Comparison of ENCODE assay signal across 9 mouse cellular contexts in the genomic region with DNA sequence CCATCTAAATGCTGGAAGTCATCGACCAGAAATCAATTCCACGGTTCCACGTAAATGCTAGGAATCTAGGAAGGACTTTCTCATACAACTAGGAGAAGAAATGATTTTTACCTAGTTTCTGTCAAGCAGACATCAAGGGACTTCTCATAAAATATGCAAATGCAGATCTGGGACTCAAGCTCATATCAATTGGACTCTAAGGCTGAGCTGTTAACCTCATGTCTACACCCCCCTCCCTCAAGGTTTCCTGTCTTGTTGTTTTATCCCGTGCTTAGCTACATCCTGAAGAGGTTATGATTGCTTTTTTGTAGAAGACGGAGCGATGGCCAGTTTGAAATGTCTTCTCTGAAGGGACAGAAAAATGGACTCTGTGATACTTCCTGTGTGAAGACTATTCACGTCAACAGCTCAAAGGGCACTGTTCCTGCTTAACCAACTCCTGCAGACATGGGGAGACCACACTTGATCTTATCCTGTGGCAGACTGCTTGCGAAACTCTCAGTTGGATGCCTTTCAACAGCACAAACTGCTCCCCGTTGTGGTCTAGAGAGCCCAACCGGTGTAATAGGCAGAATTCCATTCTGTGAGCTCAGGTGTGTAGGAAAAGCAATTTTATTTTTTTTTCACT.
A peak's percentile ranks its signal among the peaks of the same experiment; 100 is the strongest.
DNase-seq lines count a peak whose midpoint lies in the region; ATAC-seq and TF ChIP-seq lines count a peak whose summit lies in the region.
"Had no signal": no experiment of that assay in that cellular context is flagged by ENCODE, and none has a peak within 500 bp of the region (broad histone marks: within the 10 kb centered on the region; RNA-seq: fewer than 3 reads in every experiment).

No protein-coding gene starts in this region.

- no peaks in the 10 kb centered on the region for H3K79me2 ChIP-seq in liver, adult 2 months (ENCODE audit: control insufficient read depth, insufficient read depth, low read length)

- no peak overlapping the region for H3K9ac ChIP-seq in liver, adult 2 months (ENCODE audit: low read depth, low read length)
- H3K9ac ChIP-seq in liver, embryonic 12.5 days, result no peak overlapping the region
- H3K9ac ChIP-seq in forebrain, embryonic 11.5 days (ENCODE audit: low read length), result no peak overlapping the region
- H3K9ac ChIP-seq: embryonic facial prominence, embryonic 13.5 days; hindbrain, embryonic 15.5 days had no signal

- DNase-seq in liver, adult 2 months (ENCODE audit: extremely low read depth, low read depth, low spot score), result peak; percentile 81
- DNase-seq in lung, adult 18-20 months, result peak; percentile 58 to 77
- peak; percentile 27 for DNase-seq in thymus, postnatal 14 days
- DNase-seq in forebrain, embryonic 11.5 days (ENCODE audit: low spot score), result no peak
- DNase-seq in left cerebral cortex, adult 9 months (ENCODE audit: low spot score in 2 of 2), result no peak

- H3K27me3 ChIP-seq in liver, adult 2 months (ENCODE audit: control insufficient read depth, insufficient read depth, low read length), result no peaks in the 10 kb centered on the region
- peaks cover 16% of the 10 kb centered on the region for H3K27me3 ChIP-seq in liver, embryonic 12.5 days (replicated peaks)
- H3K27me3 ChIP-seq in forebrain, embryonic 11.5 days (ENCODE audit: control insufficient read depth, insufficient read depth, low read length), result no peaks in the 10 kb centered on the region
- H3K27me3 ChIP-seq: hindbrain, embryonic 15.5 days had no signal

- ATAC-seq in liver, embryonic 12.5 days, result no peak
- ATAC-seq in common myeloid progenitor, adult 5-6 weeks (replicated peaks; ENCODE audit: low read depth, poor library complexity, severe bottlenecking), result peak; percentile 97
- ATAC-seq in forebrain, embryonic 11.5 days (replicated peaks; ENCODE audit: low FRiP score), result no peak

- no peaks in the 10 kb centered on the region for H3K9me3 ChIP-seq in liver, embryonic 12.5 days (replicated peaks)
- no peaks in the 10 kb centered on the region for H3K9me3 ChIP-seq in forebrain, embryonic 11.5 days (ENCODE audit: control insufficient read depth, low read length)
- H3K9me3 ChIP-seq: embryonic facial prominence, embryonic 13.5 days; hindbrain, embryonic 15.5 days had no signal

- H3K4me2 ChIP-seq in liver, embryonic 12.5 days, result no peak overlapping the region
- H3K4me2 ChIP-seq in forebrain, embryonic 11.5 days (ENCODE audit: low read depth, low read length, severe bottlenecking), result no peak overlapping the region
- H3K4me2 ChIP-seq: embryonic facial prominence, embryonic 13.5 days; hindbrain, embryonic 15.5 days had no signal

- WGBS in liver, adult 2 months, result 29% methylated on average over 10 of the region's 10 CpGs
- 19% methylated on average over 10 of the region's 10 CpGs for WGBS in liver, embryonic 12.5 days (ENCODE audit: insufficient replicate concordance)
- 43% methylated on average over 10 of the region's 10 CpGs for WGBS in forebrain, embryonic 11.5 days

- H3K4me3 ChIP-seq in liver, adult 2 months (ENCODE audit: insufficient read depth, low read depth, low read length), result no peak overlapping the region
- no peak overlapping the region for H3K4me3 ChIP-seq in liver, embryonic 12.5 days
- no peak overlapping the region for H3K4me3 ChIP-seq in forebrain, embryonic 11.5 days (ENCODE audit: low read depth, low read length)
- H3K4me3 ChIP-seq: embryonic facial prominence, embryonic 13.5 days; hindbrain, embryonic 15.5 days had no signal

- H3K27ac ChIP-seq in liver, adult 2 months (replicated peaks; ENCODE audit: insufficient read depth, low read depth, low read length), result no peak overlapping the region
- no peak overlapping the region for H3K27ac ChIP-seq in liver, embryonic 12.5 days
- no peak overlapping the region for H3K27ac ChIP-seq in forebrain, embryonic 11.5 days (ENCODE audit: low read depth, low read length)
- H3K27ac ChIP-seq: embryonic facial prominence, embryonic 13.5 days; hindbrain, embryonic 15.5 days had no signal

- H3K4me1 ChIP-seq in liver, adult 2 months (ENCODE audit: control insufficient read depth, insufficient read depth, low read length), result peaks cover 2% of the 10 kb centered on the region; the same call in 1 of the 2 replicates
- H3K4me1 ChIP-seq in liver, embryonic 12.5 days, result peaks cover 3% of the 10 kb centered on the region; the same call in 1 of the 2 replicates
- H3K4me1 ChIP-seq in forebrain, embryonic 11.5 days (replicated peaks; ENCODE audit: control insufficient read depth, insufficient read depth, low read length), result 0 out of 2 replicates have a peak, but pooled peaks cover 7% of the 10 kb centered on the region

- no peaks in the 10 kb centered on the region for H3K36me3 ChIP-seq in liver, adult 2 months (ENCODE audit: control insufficient read depth, insufficient read depth, low read length)
- H3K36me3 ChIP-seq in liver, embryonic 12.5 days, result no peaks in the 10 kb centered on the region
- H3K36me3 ChIP-seq in forebrain, embryonic 11.5 days (ENCODE audit: control insufficient read depth, insufficient read depth, low read length), result no peaks in the 10 kb centered on the region
- H3K36me3 ChIP-seq: embryonic facial prominence, embryonic 13.5 days; hindbrain, embryonic 15.5 days had no signal

- TF ChIP-seq POLR2A in liver, adult 2 months (IDR thresholded peaks at IDR 0.05; ENCODE audit: extremely low read depth, insufficient read depth, low read length), result no peak

- TF ChIP-seq CTCF in liver, adult 2 months (IDR thresholded peaks at IDR 0.05; ENCODE audit: low read depth, low read length), result no peak

Comparison
In these comparisons a context has a peak if more than half of its experiments do, and no peak if none do; other contexts are left out.
1. DNase-seq: peak in liver, adult 2 months (single experiment), lung, adult 18-20 months (2 of 2) and thymus, postnatal 14 days (single experiment); none in forebrain, embryonic 11.5 days (single experiment) and left cerebral cortex, adult 9 months (0 of 2).